Mouse (Mus musculus): ENCODE measurements around the gene Snrpn.

- TF ChIP-seq CTCF (IDR thresholded peaks at IDR 0.05; ENCODE audit: low read depth, low read length) (no peak), POLR2A (IDR thresholded peaks at IDR 0.05; ENCODE audit: borderline replicate concordance, low read depth, low read length) (no peak)
These were observed 161.4 kb downstream of the Snrpn start for GRCm38 (mm10) chr7:59978646-59979045.

Data from bone marrow macrophage, adult 2 months (primary cell).